Mouse (Mus musculus) kidney, adult 11 months (tissue): ENCODE results near the gene Pim3.

ENCODE experiments used
- DNase-seq: peaks from one replicate; pipeline ENCODE4 v3.0.0; 2022

The Pim3 gene

DNA sequence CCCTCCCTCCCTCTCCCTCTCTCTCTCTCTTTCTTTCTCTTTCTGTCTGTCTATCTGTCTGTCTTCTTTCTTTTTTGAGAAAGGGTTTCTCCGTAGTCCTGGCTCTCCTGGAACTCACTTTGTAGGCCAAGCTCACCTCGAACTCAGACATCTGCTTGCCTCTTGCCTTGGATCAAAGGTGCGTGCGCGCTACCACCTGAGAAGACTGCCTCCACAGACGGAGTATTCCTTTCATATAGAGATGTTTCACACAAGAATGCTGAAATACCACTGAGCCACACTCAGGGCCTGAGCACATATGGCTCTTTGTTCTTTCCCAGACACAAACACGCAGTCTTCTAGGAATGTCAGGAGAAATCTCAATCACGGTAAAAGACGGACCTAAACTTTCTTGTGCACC lies 21.4 kb downstream of the Pim3 start:
- no peak for DNase-seq

DNA sequence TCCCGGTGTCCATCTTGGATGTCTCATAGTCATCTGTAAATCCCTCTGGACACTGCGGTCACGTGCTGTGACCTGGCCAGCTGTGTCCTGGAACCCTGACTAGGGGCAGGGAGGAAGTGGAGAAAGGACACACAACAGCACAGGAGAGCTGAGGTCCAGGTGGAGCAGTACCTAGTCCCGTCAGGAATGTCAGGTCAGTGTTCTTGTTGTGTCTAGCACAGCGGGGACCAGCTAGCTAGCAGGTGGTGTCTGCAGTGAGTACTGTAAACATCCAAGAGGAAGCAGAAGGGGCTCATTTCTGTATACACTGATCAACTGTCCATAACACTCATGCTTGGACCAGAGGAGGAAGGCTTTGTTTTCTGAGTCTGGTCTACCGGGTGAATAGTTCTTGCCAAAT lies 23.4 kb downstream of the Pim3 start:
- DNase-seq: no peak

DNA sequence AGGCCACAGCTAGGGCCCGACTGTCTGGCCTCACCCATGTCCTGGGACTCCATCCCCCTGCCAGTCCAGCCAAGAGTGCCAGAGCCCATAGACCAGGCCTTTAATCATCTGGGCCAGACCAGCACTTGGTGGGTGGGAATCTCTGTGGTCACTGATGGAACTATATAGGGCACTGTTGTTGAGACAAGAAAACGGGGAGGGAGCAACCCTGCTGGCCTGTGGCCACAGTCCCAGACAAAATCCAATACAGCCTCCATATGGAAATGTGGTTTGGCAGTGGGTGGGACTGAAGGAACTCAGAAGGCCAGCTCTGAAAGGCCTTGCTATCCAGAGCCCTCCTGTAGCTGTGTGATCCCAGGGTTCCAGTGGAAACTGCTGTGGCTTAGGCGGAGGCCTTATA lies 27.0 kb downstream of the Pim3 start:
- DNase-seq: no peak

DNA sequence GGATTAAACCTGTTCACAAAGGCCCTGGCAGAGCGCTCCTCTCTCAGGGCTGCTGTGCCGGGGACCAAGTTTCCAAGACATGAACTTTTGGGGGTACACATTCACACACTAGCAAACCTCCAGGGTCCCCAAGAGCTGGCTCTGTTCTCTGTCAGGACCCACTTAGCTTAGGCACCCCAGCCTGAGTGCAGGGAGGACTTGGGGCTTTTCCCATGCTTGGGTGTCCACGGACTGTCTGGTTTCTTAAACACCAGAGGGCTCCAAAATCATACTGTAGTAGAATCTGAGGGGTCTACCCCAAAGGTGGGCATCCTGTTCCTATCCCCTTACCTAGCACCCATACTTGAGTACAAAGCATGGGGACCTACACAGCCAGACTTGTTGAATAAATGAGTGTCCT lies 28.0 kb downstream of the Pim3 start:
- DNase-seq: no peak

DNA sequence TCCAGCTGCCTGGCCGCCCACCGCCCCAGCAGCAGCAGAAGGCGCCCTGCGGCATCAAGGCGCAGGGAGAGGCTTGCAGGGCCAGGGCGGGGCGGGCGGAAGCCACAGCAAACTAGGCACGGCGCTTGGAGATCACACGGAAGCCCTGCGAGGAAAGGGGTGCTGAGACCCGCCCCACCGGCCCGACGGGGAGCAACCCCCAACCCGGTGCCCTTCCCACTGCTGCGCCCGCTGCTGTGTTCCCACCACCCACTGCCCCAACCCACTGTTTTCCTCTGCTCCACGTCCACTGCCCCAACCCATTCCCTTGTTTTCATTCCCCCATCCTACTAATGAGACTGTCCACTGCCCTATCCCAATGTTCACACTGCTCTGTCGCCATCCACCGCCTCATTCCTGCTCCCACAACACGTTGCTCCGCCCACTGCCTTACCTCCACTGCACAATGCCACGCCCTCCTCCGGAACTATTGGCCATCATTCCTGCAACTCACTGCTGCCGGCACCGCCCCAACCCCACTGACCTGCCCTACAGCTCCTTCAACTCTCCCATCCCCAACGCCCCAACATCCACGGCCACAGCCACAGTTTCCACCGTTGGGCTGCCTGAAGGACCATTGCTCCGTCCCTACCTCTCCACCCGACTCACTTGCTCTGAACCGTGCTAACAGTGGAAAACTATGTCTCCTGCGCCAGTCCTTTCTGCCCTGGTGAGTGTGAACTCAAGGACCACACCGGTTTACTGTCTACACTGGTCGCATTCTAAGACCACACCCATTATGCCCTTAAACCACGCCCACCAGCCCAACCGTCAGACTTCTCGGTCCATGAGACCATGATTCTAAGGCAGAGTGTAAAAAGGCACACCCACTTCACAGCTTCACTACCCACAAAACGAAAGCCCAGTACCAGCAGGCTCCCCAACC lies 29.0 kb downstream of the Pim3 start:
- DNase-seq: peak; percentile 91

DNA sequence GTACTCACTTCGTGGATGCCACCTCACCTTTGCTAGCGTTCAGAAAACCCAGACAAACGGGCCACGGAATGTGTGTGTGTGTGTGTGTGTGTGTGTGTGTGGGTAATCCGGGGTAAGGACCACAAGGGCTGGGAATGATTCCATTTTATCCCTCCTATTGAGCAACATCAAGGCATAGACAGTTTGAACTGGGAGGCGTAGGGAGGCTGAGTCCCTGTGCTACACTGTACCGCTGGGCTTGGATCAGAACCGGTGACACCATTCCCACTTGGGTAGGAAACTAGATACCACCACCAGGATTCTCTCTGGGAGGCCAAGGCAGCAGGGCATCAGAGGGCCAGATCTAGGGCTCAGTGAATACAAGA lies 29.7 kb downstream of the Pim3 start:
- DNase-seq: no peak

DNA sequence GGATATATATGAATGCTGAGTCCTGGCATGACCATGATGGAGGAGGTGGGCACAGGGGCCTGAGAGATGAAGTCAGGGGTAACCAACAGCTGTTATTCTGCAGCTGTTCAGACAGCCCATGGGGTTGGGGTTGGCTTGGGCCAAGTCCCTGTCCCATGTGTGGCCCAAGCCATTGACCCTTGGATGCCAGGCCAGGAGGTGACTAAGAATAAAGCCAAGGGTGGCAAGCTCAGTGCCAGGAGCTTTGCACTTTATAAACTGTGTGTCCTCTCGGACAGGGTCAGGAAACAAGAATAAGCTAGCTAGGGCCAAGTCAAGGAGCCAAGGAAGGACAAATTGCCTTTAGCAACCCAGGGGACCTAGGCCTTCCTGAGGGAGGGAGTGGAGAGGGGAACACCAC lies 30.3 kb downstream of the Pim3 start:
- peak; percentile 36 for DNase-seq

DNA sequence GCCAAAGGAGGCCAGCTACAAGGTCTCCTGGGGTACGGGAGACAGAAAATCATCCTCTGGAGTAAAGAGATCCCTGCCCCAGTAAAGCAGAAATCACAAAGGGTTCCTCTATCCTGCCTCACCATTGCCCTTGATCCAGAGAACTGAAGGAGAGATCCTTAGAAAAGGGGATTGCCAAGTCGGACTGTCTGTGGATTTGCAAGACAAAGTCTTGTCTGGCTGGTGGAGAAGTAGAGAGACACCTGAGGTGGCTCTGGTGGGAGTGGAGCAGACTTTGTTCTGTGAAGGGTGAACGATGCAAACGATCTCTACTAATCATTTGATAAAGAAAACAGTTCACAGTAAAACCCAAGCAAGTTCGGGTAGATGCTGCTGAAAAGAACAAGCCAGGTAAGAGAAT lies 30.9 kb downstream of the Pim3 start:
- no peak for DNase-seq

DNA sequence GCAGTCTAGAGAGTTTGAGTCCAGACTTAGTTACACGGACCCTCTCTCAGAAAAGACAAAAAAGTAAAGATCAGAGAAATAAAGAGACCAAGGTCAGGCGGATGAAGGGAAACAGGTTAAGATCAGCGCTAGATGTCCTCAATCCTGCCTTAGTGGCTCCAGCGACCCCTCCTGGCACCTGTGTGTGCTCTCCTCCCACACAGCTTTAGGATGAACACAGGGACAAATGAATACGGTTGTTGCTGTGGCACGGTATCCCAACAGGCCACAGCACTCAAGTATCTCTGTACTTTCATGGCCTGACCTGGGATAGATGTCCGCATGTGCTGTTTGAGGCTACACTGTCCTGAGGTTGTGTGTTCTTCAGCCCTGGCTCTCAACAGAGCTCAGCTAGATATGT lies 33.1 kb downstream of the Pim3 start:
- no peak for DNase-seq

DNA sequence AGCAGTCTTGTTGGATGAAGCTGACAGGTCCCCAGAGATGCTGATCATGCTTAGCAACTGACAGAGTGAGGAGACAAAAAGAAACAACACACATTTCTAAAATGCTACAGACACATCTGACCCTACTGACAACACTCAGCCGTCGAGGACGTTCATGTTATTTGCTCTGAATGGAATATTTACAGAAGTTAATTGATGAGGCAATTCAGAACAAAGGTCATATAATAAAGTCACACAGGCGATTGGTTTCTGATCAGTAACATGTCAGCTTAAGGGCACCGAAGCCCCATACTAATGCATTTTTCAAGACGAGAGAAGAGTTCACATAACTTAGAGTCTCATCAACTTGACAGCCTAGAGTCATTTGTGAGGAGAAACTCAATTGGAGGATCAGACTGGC lies 33.9 kb downstream of the Pim3 start:
- no peak for DNase-seq

DNA sequence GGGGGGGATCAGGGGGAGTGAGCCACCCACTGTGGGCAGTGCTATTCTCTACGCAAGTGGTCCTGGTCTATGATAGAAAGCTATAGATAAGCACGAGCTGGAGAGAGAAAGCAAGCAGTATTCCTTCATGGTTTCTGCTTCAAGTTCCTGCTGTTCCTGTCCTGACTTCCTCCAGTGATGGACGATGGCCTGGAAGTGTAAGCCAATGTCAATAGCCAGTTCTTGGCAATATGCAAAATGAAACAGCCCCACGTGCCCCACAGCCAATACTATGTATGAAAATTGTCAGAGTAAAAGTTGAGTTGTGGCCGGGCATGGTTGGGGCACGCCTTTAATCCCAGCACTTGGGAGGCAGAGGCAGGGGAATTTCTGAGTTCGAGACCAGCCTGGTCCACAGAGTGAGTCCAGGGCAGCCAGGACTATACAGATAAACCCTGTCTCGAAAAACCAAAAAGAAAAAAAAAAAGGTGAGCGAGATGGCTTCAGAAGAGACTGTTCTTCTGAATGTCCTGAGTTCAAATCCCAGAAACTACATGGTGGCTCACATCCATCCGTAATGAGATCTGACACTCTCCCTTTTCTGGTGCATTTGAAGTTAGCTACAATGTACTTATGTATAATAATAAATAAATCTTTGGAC lies 34.5 kb downstream of the Pim3 start:
- no peak for DNase-seq

DNA sequence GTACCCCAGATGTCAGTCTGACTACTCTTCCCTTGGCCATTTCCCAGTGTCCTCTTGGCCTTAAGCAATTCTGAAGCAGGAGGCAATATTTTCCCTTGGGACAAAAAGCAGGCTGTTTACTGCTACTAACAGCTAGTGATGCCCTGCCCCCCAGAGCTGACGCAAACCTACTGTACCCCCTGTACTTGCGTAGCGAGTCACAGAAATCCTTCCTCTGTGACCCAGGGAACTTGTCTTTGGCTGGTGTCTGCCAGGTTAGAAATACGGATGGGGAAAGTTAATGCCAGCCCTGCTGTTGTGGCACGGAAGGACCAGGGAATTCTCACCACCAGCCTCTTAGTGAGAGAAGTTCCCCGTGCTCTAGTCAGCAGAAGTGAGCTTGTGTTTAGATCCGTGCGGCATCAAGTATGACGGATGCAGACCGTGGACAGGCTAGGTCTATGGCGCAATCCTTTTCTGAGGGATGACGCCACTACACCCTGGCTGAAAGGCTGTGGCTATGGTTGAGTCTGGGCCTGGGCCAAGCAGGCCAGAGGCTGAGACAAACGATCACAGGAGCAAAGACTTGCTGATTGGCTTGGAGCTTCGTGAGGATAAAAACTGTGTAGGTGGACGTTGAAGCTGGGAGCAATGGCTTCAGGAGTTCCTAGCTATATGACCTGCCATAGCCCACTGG lies 40.4 kb downstream of the Pim3 start:
- no peak for DNase-seq

DNA sequence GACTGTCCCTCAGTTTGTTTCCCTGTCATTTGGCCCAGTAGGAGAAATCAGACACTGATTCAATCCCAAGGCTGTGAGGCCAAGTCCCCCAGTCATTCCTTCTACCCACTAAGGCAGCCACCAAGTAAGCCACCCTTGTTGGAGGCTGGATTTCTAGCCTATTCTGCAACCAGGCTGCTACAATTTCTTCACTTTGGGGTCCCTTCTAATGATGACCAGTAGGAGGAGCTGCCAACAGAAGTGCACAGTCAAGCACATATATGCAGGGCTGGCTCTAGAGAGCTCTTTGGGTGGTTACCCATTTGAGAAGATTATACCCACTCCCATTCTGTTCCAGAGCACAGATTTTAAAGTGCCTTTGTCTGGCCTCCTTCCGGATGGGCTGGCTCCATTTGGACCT lies 41.1 kb downstream of the Pim3 start:
- no peak for DNase-seq

DNA sequence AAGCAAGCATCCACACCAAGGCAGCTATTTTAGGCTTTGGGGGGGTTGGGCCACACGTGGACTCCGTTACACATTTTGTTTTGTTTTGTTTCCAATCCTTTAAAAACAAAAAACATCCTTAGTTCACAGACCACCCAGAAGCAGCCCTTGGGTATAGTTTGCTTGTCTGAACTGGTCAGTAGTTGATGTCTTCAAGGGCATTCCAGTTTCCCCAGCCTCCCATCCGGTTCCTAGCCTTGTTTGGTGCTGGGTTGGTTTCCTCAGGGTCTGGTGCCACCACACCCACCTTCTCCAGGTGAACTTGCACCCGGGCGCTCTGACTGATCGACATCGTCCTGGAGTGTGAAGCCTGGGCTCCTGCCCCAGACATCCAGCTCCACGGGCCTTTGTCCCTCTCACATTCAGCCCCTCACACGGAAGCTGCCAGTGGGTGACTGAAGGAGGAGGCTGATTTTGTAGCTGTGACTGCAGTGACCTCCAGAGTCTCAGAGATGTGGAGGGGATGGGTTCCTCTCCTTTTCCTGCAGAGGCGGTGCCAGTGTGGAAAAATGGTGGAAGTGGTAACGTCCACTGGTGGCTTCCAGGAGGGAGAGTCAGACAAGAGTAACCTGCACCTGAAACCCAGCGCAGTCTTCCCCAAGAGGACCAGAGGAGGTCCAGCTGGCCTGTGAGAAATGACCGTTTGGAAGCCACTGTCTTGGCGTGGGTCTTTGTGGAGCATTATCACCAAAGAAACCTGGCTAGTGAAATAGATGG lies 42.2 kb downstream of the Pim3 start:
- DNase-seq: no peak

DNA sequence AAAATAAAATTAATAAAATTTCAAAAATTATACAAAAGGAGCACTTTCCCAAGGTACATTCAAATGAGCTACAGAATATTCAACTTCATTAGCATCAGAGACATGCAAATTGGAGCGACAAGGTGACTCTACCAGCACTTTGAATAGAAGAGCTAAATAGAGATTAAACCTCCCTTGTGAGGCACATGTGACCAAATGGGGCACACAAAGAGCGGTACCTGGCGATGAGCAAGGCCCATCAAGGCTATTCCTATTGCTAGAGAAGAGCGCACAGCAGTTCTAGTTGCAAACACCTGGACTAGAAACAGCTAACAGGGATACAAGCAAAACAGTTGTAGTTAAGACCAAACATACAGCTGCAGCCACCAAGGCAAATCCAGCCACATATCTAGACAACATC lies 44.4 kb downstream of the Pim3 start:
- no peak for DNase-seq

DNA sequence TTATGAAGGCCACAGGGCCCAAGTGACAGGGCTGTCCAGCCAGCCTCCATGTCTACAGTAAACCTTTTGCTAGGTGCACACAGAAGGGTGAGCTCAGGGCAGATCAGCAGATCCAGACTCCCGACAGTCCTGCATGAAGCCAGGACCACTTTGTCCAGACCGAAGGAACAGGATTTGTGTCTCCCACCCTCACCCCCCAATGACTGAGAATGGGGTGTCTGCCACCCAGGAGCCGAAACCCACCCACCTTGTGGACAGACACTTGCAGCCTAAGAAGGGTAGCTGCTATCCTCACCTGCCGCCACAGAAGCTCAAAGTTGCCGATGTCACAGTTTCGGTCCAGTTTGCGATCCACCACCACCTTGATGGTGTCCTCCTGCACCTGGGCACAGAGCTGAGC lies 53.1 kb downstream of the Pim3 start:
- DNase-seq: no peak
